Mouse (Mus musculus) ovary, postnatal 36 days (tissue): ENCODE measurements at regions not wholly inside any gene's neighbourhood (a gene's known extent, or its start where the extent isn't known, plus 50 kb on each side); places are given as distances from the start of the nearest gene placed in this dataset.

Source experiments
- DNase-seq: peaks from one replicate; pipeline ENCODE4 v3.0.0; 2022; ENCODE audit warnings: low spot score, mixed read lengths

- DNase-seq, result no peak
Measured at GRCm38 (mm10) chr3:39933372-39933771, 597.7 kb upstream of the Intu start.

GRCm38 (mm10) chr3:39937719-39938278, 593.3 kb upstream of the Intu start:
- DNase-seq, result no peak

- DNase-seq, result peak; percentile 35
Measured at GRCm38 (mm10) chr3:39944581-39944980, 586.5 kb upstream of the Intu start.

GRCm38 (mm10) chr3:39952103-39952502, 579.0 kb upstream of the Intu start:
- no peak for DNase-seq

GRCm38 (mm10) chr3:39952556-39952955, 578.5 kb upstream of the Intu start:
- no peak for DNase-seq

- DNase-seq, result no peak
Measured at GRCm38 (mm10) chr3:39961836-39962640, 569.0 kb upstream of the Intu start.

- DNase-seq, result no peak
Measured at GRCm38 (mm10) chr3:39965431-39965830, 565.7 kb upstream of the Intu start.

GRCm38 (mm10) chr3:39966390-39966789, 564.7 kb upstream of the Intu start:
- no peak for DNase-seq

GRCm38 (mm10) chr3:39976937-39977336, 554.1 kb upstream of the Intu start:
- no peak for DNase-seq

- DNase-seq, result no peak
Measured at GRCm38 (mm10) chr3:39978916-39979679, 552.0 kb upstream of the Intu start.

- DNase-seq, result no peak
Measured at GRCm38 (mm10) chr3:39982656-39983055, 548.4 kb upstream of the Intu start.

- no peak for DNase-seq
Measured at GRCm38 (mm10) chr3:39987710-39988109, 543.4 kb upstream of the Intu start.

- peak; percentile 7 for DNase-seq
Measured at GRCm38 (mm10) chr3:39998628-39999027, 532.5 kb upstream of the Intu start.

GRCm38 (mm10) chr3:39999846-40000245, 531.2 kb upstream of the Intu start:
- no peak for DNase-seq

- no peak for DNase-seq
Measured at GRCm38 (mm10) chr3:40002838-40003237, 528.2 kb upstream of the Intu start.

- no peak for DNase-seq
Measured at GRCm38 (mm10) chr3:40010051-40010450, 521.0 kb upstream of the Intu start.

GRCm38 (mm10) chr3:40021682-40022081, 509.4 kb upstream of the Intu start:
- DNase-seq, result no peak

GRCm38 (mm10) chr3:40027713-40028112, 503.4 kb upstream of the Intu start:
- DNase-seq, result no peak

- DNase-seq, result no peak
Measured at GRCm38 (mm10) chr3:40036177-40036576, 494.9 kb upstream of the Intu start.

GRCm38 (mm10) chr3:40049721-40050120, 481.4 kb upstream of the Intu start:
- no peak for DNase-seq

- DNase-seq, result no peak
Measured at GRCm38 (mm10) chr3:40058281-40058680, 472.8 kb upstream of the Intu start.

- DNase-seq, result no peak
Measured at GRCm38 (mm10) chr3:40058719-40059420, 472.2 kb upstream of the Intu start.
